Mouse (Mus musculus) embryonic facial prominence, embryonic 11.5 days (tissue): ENCODE data around the gene Aspscr1. TPM values are rescaled to one million over a fixed set of nuclear protein-coding genes. Genes with fewer than 3 reads are reported as not detected.

ENCODE experiments used
- ATAC-seq: fragments of 200-750 bp; cut with Nextera tagmentation; replicated peaks from 2 replicates; pipeline ENCODE4 v1.8.0; 2017; ENCODE audit warnings: low read depth; ENCODE audit not compliant: insufficient number of reproducible peaks, low FRiP score, low TSS enrichment
- DNase-seq: peaks from one replicate; pipeline ENCODE4 v3.0.0-alpha.2; 2015; ENCODE audit warnings: low spot score
- H3K27ac ChIP-seq: fragments of 300-500 bp; sonication (generic); replicated peaks from 2 replicates; pipeline ENCODE4 v1.5.1; 2014; ENCODE audit warnings: mild to moderate bottlenecking, low read depth, low read length, control low read depth
- H3K27me3 ChIP-seq: fragments of 300-500 bp; sonication (generic); 2 replicates; pipeline ENCODE4 v1.6.1; 2014; ENCODE audit warnings: mild to moderate bottlenecking, low read length, moderate library complexity, mixed read lengths; ENCODE audit not compliant: control insufficient read depth, insufficient read depth
- H3K36me3 ChIP-seq: fragments of 300-500 bp; sonication (generic); replicated peaks from 2 replicates; pipeline ENCODE4 v1.6.1; 2014; ENCODE audit warnings: low read depth, mild to moderate bottlenecking, low read length, moderate library complexity, mixed read lengths; ENCODE audit not compliant: control insufficient read depth, insufficient read depth
- H3K4me1 ChIP-seq: fragments of 300-500 bp; sonication (generic); 2 replicates; pipeline ENCODE4 v1.6.1; 2014; ENCODE audit warnings: low read length, mixed read lengths; ENCODE audit not compliant: control insufficient read depth, insufficient read depth
- H3K4me2 ChIP-seq: fragments of 300-500 bp; sonication (generic); 2 replicates; pipeline ENCODE4 v1.6.1; 2014; ENCODE audit warnings: low read depth, mild to moderate bottlenecking, control low read depth, low read length, moderate library complexity
- H3K4me3 ChIP-seq: fragments of 300-500 bp; sonication (generic); 2 replicates; pipeline ENCODE4 v1.5.1; 2014; ENCODE audit warnings: low read depth, low read length, control low read depth
- H3K9ac ChIP-seq: fragments of 300-500 bp; sonication (generic); replicated peaks from 2 replicates; pipeline ENCODE4 v1.6.1; 2014; ENCODE audit warnings: mild to moderate bottlenecking, control low read depth, low read length
- H3K9me3 ChIP-seq: fragments of 300-500 bp; sonication (generic); replicated peaks from 2 replicates; pipeline ENCODE4 v1.6.1; 2016; ENCODE audit warnings: mild to moderate bottlenecking, low read length, inconsistent platforms, mixed read lengths; ENCODE audit not compliant: control insufficient read depth
- WGBS: fragments of 180-500 bp; shearing (Covaris S2); extraction: QIAGEN DNeasy Blood & Tissue Kit; methylation state at CpG from one replicate; pipeline ENCODE4 v1.1.7; 2014; 5-methylcytosine and 5-hydroxymethylcytosine counted together
- polyA plus RNA-seq: library from polyadenylated mRNA; unstranded; fragments of >200 nt; fragmentation: Nextera tagmentation; extraction: Ambion mirVana; gene quantifications from 2 replicates; pipeline ENCODE4 v1.2.1, GENCODE M21; 2014

The Aspscr1 gene
- polyA plus RNA-seq, 1 experiment from 2014 or later: 99.6 TPM

DNA sequence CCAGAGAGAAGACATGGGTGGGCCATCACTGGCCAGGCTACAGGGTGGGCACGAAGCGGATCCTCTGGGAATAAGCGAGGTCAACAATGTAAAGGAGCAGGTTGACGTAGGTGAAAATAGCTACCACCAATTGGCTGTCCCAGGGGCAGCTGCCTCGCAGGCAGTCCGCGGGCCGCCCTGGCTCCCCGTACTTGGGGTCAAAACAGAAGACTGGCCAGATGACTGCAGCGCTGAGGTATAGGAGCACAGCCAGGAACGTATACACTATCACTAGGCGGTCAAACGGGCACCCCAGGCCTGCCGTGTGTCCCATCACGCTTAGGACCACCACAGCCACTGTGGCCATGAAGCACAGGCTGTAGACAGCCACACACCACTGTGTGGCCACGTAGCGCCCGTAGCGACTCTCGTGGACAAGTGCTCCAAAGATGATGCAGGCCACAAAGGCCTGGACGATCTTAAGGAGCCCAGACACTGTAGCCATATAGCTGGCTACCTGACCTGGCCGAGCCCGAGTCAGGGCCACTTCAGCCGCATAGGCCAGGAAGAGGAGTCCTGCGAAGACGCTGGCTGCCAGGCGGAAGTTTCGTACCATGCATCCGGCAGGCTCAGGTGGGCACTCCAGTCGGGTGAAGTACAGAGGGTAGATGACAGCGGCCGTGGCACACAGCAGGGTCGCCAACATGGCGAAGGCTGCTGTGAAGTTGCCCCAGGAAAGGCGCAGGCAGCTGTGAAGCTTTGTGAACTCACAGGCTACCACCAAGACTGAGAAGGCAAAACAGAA is 25.5 kb upstream of the Aspscr1 start:
- no peak overlapping the region; the same call in 1 of the 2 replicates for H3K9ac ChIP-seq
- peaks cover 5% of the 10 kb centered on the region; the same call in 1 of the 2 replicates for H3K27me3 ChIP-seq

DNA sequence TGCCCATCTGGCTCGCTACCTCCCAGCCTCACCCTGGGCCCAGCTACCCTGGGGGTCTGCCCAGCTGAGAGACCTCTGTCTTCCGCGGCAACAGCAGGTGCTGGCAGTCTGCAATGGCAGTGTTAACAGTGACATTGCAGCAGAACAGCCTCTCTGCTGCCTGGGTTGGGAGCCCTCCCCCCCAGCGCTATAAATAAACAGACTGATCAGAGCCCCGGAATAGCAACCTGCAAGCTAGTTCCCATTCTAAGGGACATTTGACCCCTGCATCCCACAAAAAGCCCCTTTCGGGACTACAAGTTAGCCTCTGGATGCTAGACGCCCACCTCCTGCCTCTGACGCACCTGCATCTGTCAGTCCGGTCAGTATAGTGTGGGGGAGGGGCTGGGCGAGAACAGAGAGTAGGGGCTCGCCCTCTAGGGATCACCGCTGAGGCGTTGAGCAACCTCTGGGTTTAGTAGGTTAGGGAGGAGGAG is 24.7 kb upstream of the Aspscr1 start, which contains the start of gene Myadml2:
TSS of gene Myadml2 (minus strand) at position 158 of the 476 bp plus-strand sequence.
- Histone ChIP-seq H3K4me1 (peaks cover under 1% of the 10 kb centered on the region; the same call in 1 of the 2 replicates), H3K27ac (no peak within 1 kb of the TSS), H3K36me3 (no peaks in the 10 kb centered on the region), H3K4me3 (no peak within 1 kb of the TSS), H3K9me3 (no peaks in the 10 kb centered on the region), H3K4me2 (peak within 1 kb of the TSS; percentile 4; the same call in 1 of the 2 replicates), H3K9ac (peak within 1 kb of the TSS; percentile 1; the same call in 1 of the 2 replicates), H3K27me3 (peaks cover 5% of the 10 kb centered on the region; the same call in 1 of the 2 replicates)
- WGBS: 2% methylated on average over 13 of the region's 13 CpGs
- ATAC-seq: no peak
- peak; percentile 32 for DNase-seq

More for the DNA sequence above, 25.5 kb upstream of the Aspscr1 start:
- H3K4me3 ChIP-seq: no peak overlapping the region
- H3K36me3 ChIP-seq: no peaks in the 10 kb centered on the region
- WGBS: 77% methylated on average over 35 of the region's 35 CpGs
- H3K4me1 ChIP-seq: peaks cover 3% of the 10 kb centered on the region; the same call in 1 of the 2 replicates
- no peak for DNase-seq
- H3K27ac ChIP-seq: no peak overlapping the region
- no peak for ATAC-seq
- H3K4me2 ChIP-seq: no peak overlapping the region; the same call in 1 of the 2 replicates
- H3K9me3 ChIP-seq: no peaks in the 10 kb centered on the region

DNA sequence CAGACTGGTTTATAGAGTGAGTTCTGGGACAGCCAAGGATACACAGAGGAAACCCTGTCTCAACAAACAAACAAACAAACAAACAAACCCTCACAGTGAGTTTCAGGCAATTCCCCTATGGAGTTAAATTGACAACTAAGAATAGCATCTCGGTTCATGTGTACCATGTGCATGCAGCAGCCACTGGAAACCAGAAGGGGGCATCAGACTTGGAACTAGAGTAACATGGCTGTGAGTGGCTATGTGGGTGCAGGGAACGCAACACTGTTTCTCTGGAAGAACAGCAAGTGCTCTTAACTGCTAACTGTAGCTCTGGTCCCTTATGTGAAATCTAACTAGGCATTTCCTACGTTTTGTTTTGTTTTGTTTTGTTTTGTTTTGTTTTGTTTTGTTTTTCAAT is 20.9 kb upstream of the Aspscr1 start:
- Histone ChIP-seq H3K9ac (no peak overlapping the region), H3K27me3 (peaks cover 5% of the 10 kb centered on the region; the same call in 1 of the 2 replicates), H3K4me3 (no peak overlapping the region), H3K36me3 (no peaks in the 10 kb centered on the region), H3K27ac (no peak overlapping the region), H3K4me1 (no peaks in the 10 kb centered on the region), H3K9me3 (no peaks in the 10 kb centered on the region), H3K4me2 (no peak overlapping the region)
- 68% methylated on average over 3 of the region's 3 CpGs for WGBS
- DNase-seq (no peak), ATAC-seq (no peak)

DNA sequence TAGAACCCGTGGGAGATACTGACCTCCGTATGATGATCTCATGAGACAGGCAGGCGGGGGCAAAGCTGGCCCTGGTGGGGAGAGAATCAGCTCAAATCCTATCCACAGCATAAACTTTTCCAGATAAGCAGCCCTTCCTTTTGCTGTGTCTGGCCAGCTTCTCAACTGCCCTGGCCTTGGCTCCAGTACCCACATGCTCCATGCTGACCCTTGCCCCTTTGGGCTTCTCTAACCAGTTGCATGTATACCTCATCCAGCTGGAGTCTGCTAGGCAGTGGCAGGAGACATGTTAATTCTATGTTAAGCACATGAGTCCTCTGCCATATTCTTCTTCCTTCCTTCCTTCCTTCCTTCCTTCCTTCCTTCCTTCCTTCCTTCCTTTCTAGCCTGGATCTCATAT is 18.0 kb upstream of the Aspscr1 start:
- WGBS: 66% methylated on average over 3 of the region's 3 CpGs
- Histone ChIP-seq H3K4me1 (peaks cover 3% of the 10 kb centered on the region; the same call in 1 of the 2 replicates), H3K4me3 (no peak overlapping the region), H3K36me3 (no peaks in the 10 kb centered on the region), H3K27me3 (peaks cover 22% of the 10 kb centered on the region), H3K9me3 (no peaks in the 10 kb centered on the region), H3K4me2 (no peak overlapping the region), H3K9ac (no peak overlapping the region), H3K27ac (no peak overlapping the region)
- DNase-seq (no peak), ATAC-seq (no peak)

DNA sequence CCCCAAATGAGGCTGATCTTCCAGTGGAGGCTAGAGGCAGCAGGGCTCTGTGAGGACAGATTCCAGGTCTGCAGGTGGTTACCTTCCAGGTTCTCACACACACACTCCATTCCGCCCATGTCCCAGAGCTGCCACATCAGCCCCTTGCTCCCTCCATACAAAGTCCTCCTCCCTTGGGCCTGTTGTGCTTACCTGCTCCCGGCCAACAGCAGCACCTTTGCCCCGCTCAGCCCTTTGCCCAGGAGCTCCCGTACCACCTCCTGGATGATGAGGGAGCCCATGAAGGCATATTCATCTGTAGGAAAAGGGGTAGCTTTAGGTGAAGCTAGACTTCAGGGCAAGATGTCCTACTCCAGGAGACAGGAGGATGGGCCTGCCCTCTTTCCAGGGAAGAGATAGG is 15.5 kb upstream of the Aspscr1 start:
- DNase-seq (no peak), ATAC-seq (no peak)
- no peak overlapping the region for H3K4me2 ChIP-seq
- peaks cover 48% of the 10 kb centered on the region for H3K27me3 ChIP-seq
- no peaks in the 10 kb centered on the region for H3K9me3 ChIP-seq
- whole genome bisulfite sequencing: 82% methylated on average over 4 of the region's 4 CpGs
- no peaks in the 10 kb centered on the region for H3K36me3 ChIP-seq
- no peak overlapping the region for H3K9ac ChIP-seq
- no peak overlapping the region for H3K27ac ChIP-seq
- H3K4me3 ChIP-seq: no peak overlapping the region
- H3K4me1 ChIP-seq: peaks cover 9% of the 10 kb centered on the region

DNA sequence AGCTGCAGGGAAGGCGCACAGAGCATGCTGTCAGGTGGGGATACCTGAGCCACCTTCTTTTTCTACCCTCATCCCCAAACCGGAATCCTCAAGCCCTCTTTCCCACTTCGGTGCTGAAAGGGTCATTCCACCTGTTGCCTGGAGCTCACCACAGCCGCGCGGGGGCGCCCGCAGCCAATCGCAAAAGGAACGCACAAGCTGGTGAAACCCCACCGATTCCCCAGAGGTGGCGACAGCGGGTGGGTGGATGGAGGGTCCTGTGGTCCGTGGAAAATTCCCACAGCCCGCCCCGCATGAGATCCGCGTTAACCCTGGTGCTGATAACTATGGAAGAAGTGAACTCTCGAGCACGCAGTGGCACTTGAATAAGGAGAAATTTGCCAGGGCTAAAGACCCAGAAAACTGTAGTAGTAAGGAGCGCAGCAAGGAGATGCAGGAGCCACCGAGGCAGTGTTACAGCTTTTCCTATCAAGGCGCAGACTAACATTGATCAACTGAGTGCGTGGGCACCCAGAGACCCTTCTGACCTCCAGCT is 13.8 kb upstream of the Aspscr1 start:
- no peak overlapping the region for H3K4me3 ChIP-seq
- peaks cover 9% of the 10 kb centered on the region for H3K4me1 ChIP-seq
- H3K9me3 ChIP-seq: no peaks in the 10 kb centered on the region
- WGBS: 4% methylated on average over 24 of the region's 24 CpGs
- H3K27ac ChIP-seq: no peak overlapping the region
- ATAC-seq (no peak), DNase-seq (peak; percentile 82)
- H3K9ac ChIP-seq: no peak overlapping the region
- H3K27me3 ChIP-seq: peaks cover 54% of the 10 kb centered on the region
- H3K4me2 ChIP-seq: no peak overlapping the region; the same call in 1 of the 2 replicates
- no peaks in the 10 kb centered on the region for H3K36me3 ChIP-seq

DNA sequence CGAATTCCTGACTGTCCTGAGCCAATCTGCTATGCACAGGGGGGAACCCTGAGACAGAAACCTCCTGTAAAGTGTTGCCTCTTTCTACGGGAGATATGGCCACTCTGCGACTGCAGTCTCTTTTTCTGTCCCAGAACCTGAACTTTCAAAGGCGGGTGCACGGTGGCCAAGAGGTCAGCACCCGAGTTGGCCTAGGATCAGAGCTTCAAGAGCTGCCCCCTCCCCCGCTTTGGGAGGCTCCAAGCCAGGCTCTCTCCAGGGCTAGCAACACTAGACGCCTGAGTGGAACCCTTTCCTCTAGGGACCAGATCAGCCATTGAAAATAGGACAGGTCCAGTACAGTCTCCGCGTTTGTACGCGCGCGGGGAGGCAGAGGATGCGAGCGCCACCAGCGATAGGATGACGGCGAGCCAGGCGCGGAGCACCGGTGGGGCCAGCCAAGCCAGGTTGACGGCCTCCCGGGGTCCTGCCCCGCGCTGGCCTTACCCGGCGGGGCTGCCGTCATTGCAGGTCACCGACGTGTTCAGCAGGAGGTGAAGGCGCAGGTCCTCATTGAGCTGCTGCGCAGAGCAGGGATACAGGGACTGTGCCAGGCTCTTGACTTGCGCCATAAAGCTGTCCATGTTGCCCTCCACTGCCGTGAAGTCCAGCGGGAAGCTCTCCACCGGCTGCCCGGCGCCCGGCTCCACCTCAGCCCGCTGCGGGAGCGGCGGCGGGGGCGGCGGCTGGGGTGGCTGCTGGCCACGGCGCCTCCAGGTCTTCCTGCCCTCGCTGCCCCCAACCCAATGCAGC is 13.1 kb upstream of the Aspscr1 start:
- no peak for DNase-seq
- no peaks in the 10 kb centered on the region for H3K36me3 ChIP-seq
- no peaks in the 10 kb centered on the region for H3K9me3 ChIP-seq
- H3K4me3 ChIP-seq: peak overlapping the region; percentile 42
- peaks cover 54% of the 10 kb centered on the region for H3K27me3 ChIP-seq
- ATAC-seq: peak; percentile 22; the same call in 1 of the 2 replicates
- 4% methylated on average over 50 of the region's 50 CpGs for WGBS
- no peak overlapping the region for H3K27ac ChIP-seq
- peak overlapping the region; percentile 37; the same call in 1 of the 2 replicates for H3K9ac ChIP-seq
- peaks cover 9% of the 10 kb centered on the region for H3K4me1 ChIP-seq
- H3K4me2 ChIP-seq: peak overlapping the region; percentile 80
